Mouse (Mus musculus) ES-Bruce4 (cell line): ENCODE measurements around the gene Plekha6.

Experiments used
- CTCF ChIP-seq: IDR thresholded peaks from one replicate; pipeline ENCODE4 v1.8.1; 2011; ENCODE audit warnings: low read depth, low read length
- POLR2A ChIP-seq: IDR thresholded peaks from one replicate; pipeline ENCODE4 v1.8.1; 2011; ENCODE audit warnings: low read length; ENCODE audit not compliant: insufficient read depth

- TF ChIP-seq CTCF (no peak), POLR2A (no peak)
Measured at GRCm38 (mm10) chr1:133240881-133241280, 76.9 kb downstream of the Plekha6 start.
